Mouse (Mus musculus) small intestine, adult 10 weeks (tissue): ENCODE results near the gene Olfr165. TPM values are rescaled to one million over a fixed set of nuclear protein-coding genes. Genes with fewer than 3 reads are reported as not detected.

Experiments
- polyA plus RNA-seq: library from polyadenylated mRNA; stranded (reverse); fragments of 350-450 nt; fragmentation: Illumina TruSeq; extraction: RNeasy Lipid Tissue Mini Kit (QIAGEN cat#74804); gene quantifications from one replicate; pipeline ENCODE4 v1.2.3, GENCODE M21; 2014; ENCODE audit warnings: low replicate concordance

Olfr165 gene
- 61.3 TPM for polyA plus RNA-seq

DNA sequence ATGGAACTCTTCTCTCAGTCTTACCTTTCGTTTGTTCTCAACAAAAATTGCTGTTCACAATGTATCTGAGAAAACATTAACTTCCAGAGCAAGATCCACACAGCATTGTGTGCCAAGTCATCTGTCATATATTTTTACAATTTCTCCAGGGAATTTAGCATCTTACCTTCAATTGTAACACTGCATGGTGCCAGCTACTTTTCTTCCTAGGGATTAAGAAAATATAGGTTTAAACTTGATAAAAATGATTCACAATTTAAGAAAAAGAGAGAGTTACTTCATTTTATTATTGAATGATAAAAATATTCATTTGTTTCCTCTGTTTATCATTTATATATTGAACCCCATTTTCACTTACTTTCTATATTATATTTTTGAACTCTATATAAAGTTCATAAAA, at the start of gene Olfr165:
Gene Olfr165, minus strand, starts transcription at position 101 of the 400 bp plus-strand sequence.

Other genes with a start within 250 kb of the Olfr165 start
- gene Olfr164, start 109.1 kb downstream of the Olfr165 start, polyA plus RNA-seq: not detected
- not detected for gene Olfr166, start 60.6 kb upstream of the Olfr165 start, polyA plus RNA-seq
- not detected for gene Olfr167, start 99.1 kb upstream of the Olfr165 start, polyA plus RNA-seq
- gene Olfr168, start 112.4 kb upstream of the Olfr165 start, polyA plus RNA-seq: not detected
- not detected for gene Olfr169, start 148.7 kb upstream of the Olfr165 start, polyA plus RNA-seq
- gene Olfr170, start 188.7 kb upstream of the Olfr165 start, polyA plus RNA-seq: not detected
- not detected for gene Olfr171, start 206.8 kb upstream of the Olfr165 start, polyA plus RNA-seq